Mouse (Mus musculus): ENCODE measurements around the gene D630003M21Rik. TPM values are rescaled to one million over a fixed set of nuclear protein-coding genes. Genes with fewer than 3 reads are reported as not detected.

D630003M21Rik gene
- total and polyA plus RNA-seq, 2 experiments: 0.46 to 0.69 TPM

DNA sequence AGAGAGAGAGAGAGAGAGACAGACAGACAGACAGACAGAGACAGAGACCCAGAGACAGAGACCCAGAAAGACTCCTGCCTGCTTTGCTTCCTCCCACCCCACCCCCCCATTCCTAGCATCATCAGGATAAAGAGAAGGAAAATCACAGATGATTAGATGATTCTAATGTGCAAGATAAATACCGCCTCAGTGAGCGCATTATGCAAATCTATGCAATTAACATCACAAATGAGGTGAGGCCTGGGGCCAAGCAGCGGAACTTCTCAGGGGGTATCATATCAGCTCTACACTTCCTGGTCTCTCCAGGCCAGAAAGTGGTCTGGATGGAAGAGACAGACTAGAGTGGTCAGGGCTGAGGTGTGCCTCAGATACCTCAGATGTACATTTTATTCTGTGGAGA lies 51.4 kb downstream of the D630003M21Rik start:
- TF ChIP-seq POLR2A (IDR thresholded peaks at IDR 0.05; ENCODE audit: extremely low read depth, insufficient read depth, low read length) (no peak), CTCF (IDR thresholded peaks at IDR 0.05; ENCODE audit: low read depth, low read length) (no peak)
- H3K36me3 ChIP-seq (ENCODE audit: control insufficient read depth, insufficient read depth, low read length): no peaks in the 10 kb centered on the region
- no peak overlapping the region for H3K27ac ChIP-seq (replicated peaks; ENCODE audit: insufficient read depth, low read depth, low read length)
- DNase-seq (ENCODE audit: extremely low read depth, low read depth, low spot score): no peak
- WGBS: 96% methylated on average over 3 of the region's 3 CpGs
- no peak overlapping the region for H3K4me3 ChIP-seq (ENCODE audit: insufficient read depth, low read depth, low read length)
- no peak overlapping the region for H3K9ac ChIP-seq (ENCODE audit: low read depth, low read length)
- no peaks in the 10 kb centered on the region for H3K27me3 ChIP-seq (ENCODE audit: control insufficient read depth, insufficient read depth, low read length)
- H3K4me1 ChIP-seq (ENCODE audit: control insufficient read depth, insufficient read depth, low read length): peaks cover 18% of the 10 kb centered on the region
- H3K79me2 ChIP-seq (ENCODE audit: control insufficient read depth, insufficient read depth, low read length): no peaks in the 10 kb centered on the region

- Histone ChIP-seq H3K4me3 (ENCODE audit: insufficient read depth, low read depth, low read length) (no peak overlapping the region), H3K4me1 (ENCODE audit: control insufficient read depth, insufficient read depth, low read length) (peaks cover 18% of the 10 kb centered on the region), H3K27me3 (ENCODE audit: control insufficient read depth, insufficient read depth, low read length) (no peaks in the 10 kb centered on the region), H3K36me3 (ENCODE audit: control insufficient read depth, insufficient read depth, low read length) (no peaks in the 10 kb centered on the region), H3K79me2 (ENCODE audit: control insufficient read depth, insufficient read depth, low read length) (no peaks in the 10 kb centered on the region), H3K9ac (ENCODE audit: low read depth, low read length) (no peak overlapping the region), H3K27ac (replicated peaks; ENCODE audit: insufficient read depth, low read depth, low read length) (no peak overlapping the region)
- 90% methylated on average over 9 of the region's 9 CpGs for WGBS
- TF ChIP-seq POLR2A (IDR thresholded peaks at IDR 0.05; ENCODE audit: extremely low read depth, insufficient read depth, low read length) (no peak), CTCF (IDR thresholded peaks at IDR 0.05; ENCODE audit: low read depth, low read length) (0 out of 2 replicates have a peak, but pooled peaks have one; percentile 7)
- DNase-seq (ENCODE audit: extremely low read depth, low read depth, low spot score): no peak
Measured at GRCm38 (mm10) chr2:158176763-158177162, 52.3 kb downstream of the D630003M21Rik start.

- H3K79me2 ChIP-seq (ENCODE audit: control insufficient read depth, insufficient read depth, low read length): no peaks in the 10 kb centered on the region
- H3K9ac ChIP-seq (ENCODE audit: low read depth, low read length): no peak overlapping the region
- TF ChIP-seq CTCF (IDR thresholded peaks at IDR 0.05; ENCODE audit: low read depth, low read length): no peak
- TF ChIP-seq POLR2A (IDR thresholded peaks at IDR 0.05; ENCODE audit: extremely low read depth, insufficient read depth, low read length): no peak
- no peak overlapping the region for H3K4me3 ChIP-seq (ENCODE audit: insufficient read depth, low read depth, low read length)
- DNase-seq (ENCODE audit: extremely low read depth, low read depth, low spot score): peak; percentile 97
- peaks cover 18% of the 10 kb centered on the region for H3K4me1 ChIP-seq (ENCODE audit: control insufficient read depth, insufficient read depth, low read length)
- peak overlapping the region; percentile 69 for H3K27ac ChIP-seq (replicated peaks; ENCODE audit: insufficient read depth, low read depth, low read length)
- H3K27me3 ChIP-seq (ENCODE audit: control insufficient read depth, insufficient read depth, low read length): no peaks in the 10 kb centered on the region
- no peaks in the 10 kb centered on the region for H3K36me3 ChIP-seq (ENCODE audit: control insufficient read depth, insufficient read depth, low read length)
- 9% methylated on average over 3 of the region's 3 CpGs for WGBS
Measured at GRCm38 (mm10) chr2:158175433-158175832, 53.6 kb downstream of the D630003M21Rik start.

DNA sequence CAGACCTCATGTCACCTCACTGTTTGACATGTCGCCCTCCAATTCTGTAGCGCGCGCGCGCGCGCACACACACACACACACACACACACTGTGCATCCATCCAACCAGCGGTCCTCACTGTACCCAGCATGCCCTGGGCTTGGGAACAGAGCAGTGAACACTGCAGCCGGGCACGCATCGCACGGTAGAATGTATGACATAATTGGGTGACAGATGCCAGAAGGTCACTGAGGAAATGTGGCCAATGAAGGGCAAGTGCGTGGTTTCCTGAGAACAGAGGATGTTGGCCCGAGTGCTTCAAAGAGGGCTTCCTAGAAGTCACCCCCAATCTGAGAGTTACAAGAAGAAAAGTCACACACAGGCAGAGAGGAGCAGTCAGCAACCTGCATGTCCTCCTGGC lies 54.1 kb downstream of the D630003M21Rik start:
- Histone ChIP-seq H3K27ac (replicated peaks; ENCODE audit: insufficient read depth, low read depth, low read length) (peak overlapping the region; percentile 69), H3K79me2 (ENCODE audit: control insufficient read depth, insufficient read depth, low read length) (no peaks in the 10 kb centered on the region), H3K36me3 (ENCODE audit: control insufficient read depth, insufficient read depth, low read length) (no peaks in the 10 kb centered on the region), H3K4me3 (ENCODE audit: insufficient read depth, low read depth, low read length) (no peak overlapping the region), H3K27me3 (ENCODE audit: control insufficient read depth, insufficient read depth, low read length) (no peaks in the 10 kb centered on the region), H3K9ac (ENCODE audit: low read depth, low read length) (no peak overlapping the region), H3K4me1 (ENCODE audit: control insufficient read depth, insufficient read depth, low read length) (peaks cover 18% of the 10 kb centered on the region)
- DNase-seq (ENCODE audit: extremely low read depth, low read depth, low spot score): peak; percentile 68
- 44% methylated on average over 15 of the region's 15 CpGs for WGBS
- TF ChIP-seq POLR2A (IDR thresholded peaks at IDR 0.05; ENCODE audit: extremely low read depth, insufficient read depth, low read length) (no peak), CTCF (IDR thresholded peaks at IDR 0.05; ENCODE audit: low read depth, low read length) (no peak)

GRCm38 (mm10) chr2:158174438-158174837 lies 54.6 kb downstream of the D630003M21Rik start:
- H3K9ac ChIP-seq (ENCODE audit: low read depth, low read length): no peak overlapping the region
- no peak for TF ChIP-seq POLR2A (IDR thresholded peaks at IDR 0.05; ENCODE audit: extremely low read depth, insufficient read depth, low read length)
- TF ChIP-seq CTCF (IDR thresholded peaks at IDR 0.05; ENCODE audit: low read depth, low read length): no peak
- no peak for DNase-seq (ENCODE audit: extremely low read depth, low read depth, low spot score)
- no peak overlapping the region for H3K27ac ChIP-seq (replicated peaks; ENCODE audit: insufficient read depth, low read depth, low read length)
- H3K79me2 ChIP-seq (ENCODE audit: control insufficient read depth, insufficient read depth, low read length): no peaks in the 10 kb centered on the region
- H3K36me3 ChIP-seq (ENCODE audit: control insufficient read depth, insufficient read depth, low read length): no peaks in the 10 kb centered on the region
- H3K4me1 ChIP-seq (ENCODE audit: control insufficient read depth, insufficient read depth, low read length): peaks cover 17% of the 10 kb centered on the region
- WGBS: 58% methylated on average over 5 of the region's 5 CpGs
- no peaks in the 10 kb centered on the region for H3K27me3 ChIP-seq (ENCODE audit: control insufficient read depth, insufficient read depth, low read length)
- H3K4me3 ChIP-seq (ENCODE audit: insufficient read depth, low read depth, low read length): no peak overlapping the region

DNA sequence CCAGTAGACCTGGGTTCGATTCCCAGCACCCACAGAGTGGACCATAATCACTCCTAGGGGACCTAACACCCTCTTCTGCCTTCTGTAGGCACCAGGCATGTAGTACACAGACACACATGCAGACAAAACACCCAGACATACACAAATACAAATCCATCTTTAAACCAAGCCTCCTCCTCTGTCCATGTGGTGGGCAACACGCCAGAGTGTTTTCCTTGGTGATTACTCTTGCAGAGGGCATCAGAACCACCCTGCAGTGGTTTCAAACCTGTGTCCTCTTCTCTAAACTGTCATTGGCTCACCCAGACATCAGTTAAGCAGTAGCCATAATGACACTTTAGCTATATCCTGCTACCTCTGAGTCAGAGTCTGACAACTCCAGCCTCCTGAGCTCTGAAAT lies 58.6 kb downstream of the D630003M21Rik start:
- Histone ChIP-seq H3K79me2 (ENCODE audit: control insufficient read depth, insufficient read depth, low read length) (no peaks in the 10 kb centered on the region), H3K27ac (replicated peaks; ENCODE audit: insufficient read depth, low read depth, low read length) (no peak overlapping the region), H3K4me3 (ENCODE audit: insufficient read depth, low read depth, low read length) (no peak overlapping the region), H3K4me1 (ENCODE audit: control insufficient read depth, insufficient read depth, low read length) (peaks cover 14% of the 10 kb centered on the region), H3K9ac (ENCODE audit: low read depth, low read length) (no peak overlapping the region), H3K36me3 (ENCODE audit: control insufficient read depth, insufficient read depth, low read length) (no peaks in the 10 kb centered on the region), H3K27me3 (ENCODE audit: control insufficient read depth, insufficient read depth, low read length) (no peaks in the 10 kb centered on the region)
- TF ChIP-seq POLR2A (IDR thresholded peaks at IDR 0.05; ENCODE audit: extremely low read depth, insufficient read depth, low read length) (no peak), CTCF (IDR thresholded peaks at IDR 0.05; ENCODE audit: low read depth, low read length) (no peak)
- 97% methylated on average over 2 of the region's 2 CpGs for WGBS
- DNase-seq (ENCODE audit: extremely low read depth, low read depth, low spot score): no peak
